Mouse (Mus musculus) hindbrain, embryonic 10.5 days (tissue): ENCODE results near the gene Mlkl. TPM values are rescaled to one million over a fixed set of nuclear protein-coding genes. Genes with fewer than 3 reads are reported as not detected.
"Not testable (repeated sequence)": the region's sequence is repeated elsewhere in the genome, so short reads cannot be mapped to it uniquely, and the experiment has no call there.

Source experiments
- DNase-seq: peaks from one replicate; pipeline ENCODE4 v3.0.0-alpha.2; 2017; ENCODE audit warnings: low spot score
- H3K27ac ChIP-seq: fragments of 300-500 bp; sonication (generic); 2 replicates; pipeline ENCODE4 v1.5.1; 2016; ENCODE audit warnings: mild to moderate bottlenecking, moderate library complexity
- H3K27me3 ChIP-seq: fragments of 300-500 bp; sonication (generic); 2 replicates; pipeline ENCODE4 v1.6.1; 2016; ENCODE audit warnings: mild to moderate bottlenecking; ENCODE audit not compliant: poor library complexity, insufficient read depth, severe bottlenecking
- H3K36me3 ChIP-seq: fragments of 300-500 bp; sonication (generic); 2 replicates; pipeline ENCODE4 v1.6.1; 2016; ENCODE audit warnings: mild to moderate bottlenecking, moderate library complexity
- H3K4me1 ChIP-seq: fragments of 300-500 bp; sonication (generic); replicated peaks from 2 replicates; pipeline ENCODE4 v1.6.1; 2016; ENCODE audit warnings: mild to moderate bottlenecking
- H3K4me3 ChIP-seq: fragments of 300-500 bp; sonication (generic); 2 replicates; pipeline ENCODE4 v1.5.1; 2016; ENCODE audit warnings: mild to moderate bottlenecking, moderate library complexity
- H3K9me3 ChIP-seq: fragments of 300-500 bp; sonication (generic); 2 replicates; pipeline ENCODE4 v1.6.1; 2016; ENCODE audit warnings: mild to moderate bottlenecking, moderate library complexity
- WGBS: fragments of 180-500 bp; shearing (Covaris S2); methylation state at CpG from one replicate; pipeline ENCODE4 v1.1.7; 2016; 5-methylcytosine and 5-hydroxymethylcytosine counted together
- polyA plus RNA-seq: library from polyadenylated mRNA; unstranded; fragments of >200 nt; fragmentation: Nextera tagmentation; extraction: Ambion mirVana; gene quantifications from 2 replicates; pipeline ENCODE4 v1.2.1, GENCODE M21; 2016

Mlkl gene
- polyA plus RNA-seq, 1 experiment from 2014 or later: 0.63 TPM

GRCm38 (mm10) chr8:111352289-111352688 lies 14.3 kb upstream of the Mlkl start:
- Histone ChIP-seq H3K9me3 (no peaks in the 10 kb centered on the region), H3K4me1 (no peaks in the 10 kb centered on the region), H3K4me3 (no peak overlapping the region), H3K27me3 (no peaks in the 10 kb centered on the region), H3K36me3 (no peaks in the 10 kb centered on the region), H3K27ac (no peak overlapping the region)
- WGBS: 89% methylated on average over 5 of the region's 5 CpGs
- no peak for DNase-seq

DNA sequence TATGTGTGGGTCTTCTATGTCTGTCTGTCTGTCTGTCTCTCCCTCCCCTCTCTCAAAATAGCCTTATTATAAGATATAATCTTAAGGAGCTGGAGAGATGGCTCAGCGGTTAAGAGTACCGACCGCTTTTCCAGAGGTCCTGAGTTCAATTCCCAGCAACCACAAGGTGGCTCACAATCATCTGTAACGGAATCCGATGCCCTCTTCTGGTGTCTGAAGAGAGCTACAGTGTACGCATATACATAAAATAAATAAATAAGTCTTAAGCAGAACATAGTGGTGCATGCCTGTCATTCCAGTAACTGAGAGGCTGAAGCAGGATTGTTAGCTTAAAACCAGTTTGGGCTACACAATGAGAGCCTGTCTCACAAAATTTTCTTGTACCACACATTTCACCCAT lies 12.6 kb upstream of the Mlkl start:
- Histone ChIP-seq H3K27me3 (no peaks in the 10 kb centered on the region), H3K36me3 (no peaks in the 10 kb centered on the region), H3K4me1 (no peaks in the 10 kb centered on the region), H3K27ac (no peak overlapping the region), H3K9me3 (no peaks in the 10 kb centered on the region), H3K4me3 (no peak overlapping the region)
- DNase-seq: no peak
- WGBS: 88% methylated on average over 6 of the region's 6 CpGs

DNA sequence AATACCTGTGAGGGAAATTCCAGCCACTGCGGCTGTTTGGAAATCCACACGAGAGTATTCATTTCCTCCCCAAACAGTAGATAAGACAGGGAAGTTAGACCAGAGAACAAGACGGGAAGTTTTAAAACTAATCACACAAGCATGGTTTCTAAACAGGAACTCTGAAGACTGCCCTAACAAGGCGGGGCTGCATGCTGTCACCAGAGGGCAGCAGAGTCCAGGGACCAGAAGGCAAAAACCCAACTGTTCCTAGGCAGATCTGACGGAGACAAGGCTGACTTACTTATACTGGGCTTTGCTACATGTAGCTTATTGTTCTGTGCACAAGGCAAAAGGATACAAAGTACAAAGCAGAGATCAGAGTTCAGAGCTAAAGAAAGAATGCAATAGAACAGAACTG lies 5.2 kb upstream of the Mlkl start:
- Histone ChIP-seq H3K27ac (no peak overlapping the region), H3K27me3 (peaks cover 23% of the 10 kb centered on the region), H3K36me3 (no peaks in the 10 kb centered on the region), H3K4me1 (no peaks in the 10 kb centered on the region), H3K4me3 (no peak overlapping the region), H3K9me3 (no peaks in the 10 kb centered on the region)
- DNase-seq: peak; percentile 75
- 17% methylated on average over 5 of the region's 5 CpGs for WGBS

- WGBS: 81% methylated on average over 3 of the region's 3 CpGs
- H3K27me3 ChIP-seq: peaks cover 45% of the 10 kb centered on the region
- DNase-seq: no peak
Observed at GRCm38 (mm10) chr8:111340186-111340585, 2.2 kb upstream of the Mlkl start.

DNA sequence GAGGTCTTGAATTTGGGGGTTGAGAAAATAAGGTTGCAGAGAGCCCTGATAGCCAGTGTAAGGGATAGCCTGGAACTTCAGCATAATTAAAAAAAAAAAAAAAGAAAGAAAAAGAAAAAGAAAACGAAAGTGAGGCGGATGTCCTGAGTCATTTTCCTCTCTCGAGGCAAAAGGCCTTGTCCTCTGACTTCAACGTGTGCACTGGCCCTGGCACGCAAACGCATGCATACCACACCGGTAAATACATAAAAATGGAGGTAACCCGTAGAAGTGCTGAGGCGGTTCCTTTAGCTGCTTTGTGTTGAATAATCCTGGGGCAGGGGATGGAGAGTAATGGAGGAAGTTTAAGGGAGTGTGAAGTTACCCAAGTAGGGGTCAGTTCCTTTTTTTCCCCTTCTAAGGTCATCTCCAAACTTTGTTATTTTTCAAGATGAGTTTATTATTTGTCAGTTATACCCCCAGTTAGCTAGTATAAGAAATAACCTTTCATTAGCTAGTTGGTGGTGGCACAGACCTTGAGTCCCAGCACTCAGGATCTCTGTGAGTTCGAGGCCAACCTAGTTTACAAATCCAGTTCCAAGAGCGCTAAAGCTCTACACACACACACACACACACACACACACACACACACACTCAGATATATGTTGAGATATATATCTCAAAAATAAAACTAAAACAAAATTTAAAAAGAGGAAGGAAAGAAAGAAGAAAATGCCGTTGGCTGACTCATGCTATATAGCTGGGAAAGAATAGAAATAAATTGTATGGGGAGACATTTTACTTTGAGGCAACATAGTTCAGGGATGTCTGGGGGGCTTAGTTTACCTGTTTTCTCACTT lies 612 bp upstream of the Mlkl start:
- Histone ChIP-seq H3K27ac (no peak overlapping the region), H3K36me3 (no peaks in the 10 kb centered on the region), H3K4me3 (peak overlapping the region; percentile 56), H3K4me1 (peaks cover 15% of the 10 kb centered on the region), H3K9me3 (no peaks in the 10 kb centered on the region), H3K27me3 (peaks cover 45% of the 10 kb centered on the region)
- no peak for DNase-seq
- WGBS: 48% methylated on average over 12 of the region's 12 CpGs

More at GRCm38 (mm10) chr8:111340186-111340585, 2.2 kb upstream of the Mlkl start:
- Histone ChIP-seq H3K27ac (no peak overlapping the region), H3K36me3 (no peaks in the 10 kb centered on the region), H3K4me1 (peaks cover 15% of the 10 kb centered on the region), H3K4me3 (no peak overlapping the region), H3K9me3 (no peaks in the 10 kb centered on the region)

DNA sequence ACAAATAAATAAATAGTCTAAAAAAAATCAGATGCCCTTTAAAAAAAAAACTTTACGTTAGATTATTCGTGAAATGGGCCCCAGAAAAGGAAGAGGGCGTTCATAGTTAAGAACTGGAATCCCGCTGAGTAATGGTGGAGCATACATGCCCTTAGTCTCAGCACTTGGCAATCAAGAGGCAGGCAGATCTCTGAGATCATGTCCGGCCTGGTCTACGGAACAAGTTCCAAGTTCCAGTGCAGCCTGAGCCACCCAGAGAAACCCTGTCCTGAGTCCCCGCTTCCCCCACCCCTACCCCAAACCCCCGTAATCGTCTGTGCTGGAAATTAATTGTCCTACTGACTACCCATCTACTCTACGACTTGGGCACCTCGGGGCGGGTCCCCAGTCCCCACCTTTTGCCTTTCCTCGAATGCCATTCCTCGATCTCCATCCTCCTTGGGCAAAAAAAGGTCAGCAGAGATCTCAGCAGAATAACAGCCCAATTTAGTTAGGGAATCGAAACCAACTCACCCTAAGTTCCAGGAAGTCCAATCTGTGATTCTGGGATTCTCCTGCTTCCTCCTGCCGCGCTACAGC lies 577 bp downstream of the Mlkl start:
- Histone ChIP-seq H3K9me3 (no peaks in the 10 kb centered on the region), H3K4me1 (peaks cover 15% of the 10 kb centered on the region), H3K36me3 (no peaks in the 10 kb centered on the region), H3K4me3 (peak overlapping the region; percentile 56), H3K27me3 (peaks cover 45% of the 10 kb centered on the region), H3K27ac (peak overlapping the region; percentile 25; the same call in 1 of the 2 replicates)
- peak; percentile 6 for DNase-seq
- 30% methylated on average over 17 of the region's 17 CpGs for WGBS

GRCm38 (mm10) chr8:111336692-111337091 lies 1.3 kb downstream of the Mlkl start:
- DNase-seq: no peak
- no peaks in the 10 kb centered on the region for H3K9me3 ChIP-seq
- no peaks in the 10 kb centered on the region for H3K36me3 ChIP-seq
- H3K27ac ChIP-seq: no peak overlapping the region
- peaks cover 15% of the 10 kb centered on the region for H3K4me1 ChIP-seq
- peaks cover 45% of the 10 kb centered on the region for H3K27me3 ChIP-seq
- H3K4me3 ChIP-seq: no peak overlapping the region
- 84% methylated on average over 4 of the region's 4 CpGs for WGBS

DNA sequence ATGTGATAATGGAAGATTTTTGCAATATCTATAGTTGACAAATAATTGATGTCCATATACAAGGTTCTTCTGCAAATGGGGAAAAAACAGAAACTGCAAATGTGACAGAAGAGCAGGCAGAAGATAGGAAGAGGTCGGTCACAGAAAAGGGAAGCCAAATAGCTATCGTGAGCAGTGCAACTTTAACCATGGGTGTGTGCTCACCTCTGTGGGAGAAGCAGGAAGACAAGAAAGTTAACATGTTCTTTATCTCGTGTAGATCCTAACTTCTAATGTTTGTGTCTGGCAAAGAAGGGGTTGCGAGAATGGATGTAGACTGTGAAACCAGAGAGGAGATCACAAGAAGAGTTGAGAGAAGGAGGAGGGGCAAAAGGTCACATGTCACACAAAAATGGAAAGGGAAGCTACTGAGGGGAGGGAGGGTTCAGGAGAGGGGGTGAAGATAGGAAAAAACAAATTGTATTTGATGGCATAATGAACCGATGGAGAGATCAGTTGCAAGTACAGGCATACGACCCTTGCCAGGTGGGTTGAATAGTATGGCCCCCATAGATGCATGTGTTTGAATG lies 12.7 kb downstream of the Mlkl start:
- Histone ChIP-seq H3K9me3 (no peaks in the 10 kb centered on the region), H3K36me3 (no peaks in the 10 kb centered on the region), H3K4me3 (no peak overlapping the region), H3K4me1 (no peaks in the 10 kb centered on the region), H3K27me3 (no peaks in the 10 kb centered on the region), H3K27ac (no peak overlapping the region)
- no peak for DNase-seq
- WGBS: 87% methylated on average over 6 of the region's 6 CpGs

DNA sequence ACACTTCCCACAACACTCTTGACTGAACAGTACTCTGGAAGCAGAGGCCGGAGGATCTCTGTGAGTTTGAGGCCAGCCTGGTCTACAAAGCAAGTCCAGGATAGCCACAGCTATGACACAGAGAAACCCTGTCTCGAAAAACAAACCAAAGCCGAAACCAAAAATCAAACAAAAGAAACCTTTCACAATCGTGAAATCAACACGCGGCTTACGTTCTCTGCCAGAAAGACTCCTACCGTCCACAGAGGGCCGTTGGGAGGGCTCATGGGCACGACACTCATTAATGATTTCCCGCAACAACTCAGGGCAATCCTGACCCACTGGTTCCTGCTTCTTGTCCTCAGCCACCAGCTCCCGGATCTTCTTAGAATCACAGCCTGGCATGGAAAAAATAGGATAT lies 23.2 kb downstream of the Mlkl start:
- WGBS: 86% methylated on average over 12 of the region's 12 CpGs
- Histone ChIP-seq H3K27me3 (no peaks in the 10 kb centered on the region), H3K9me3 (no peaks in the 10 kb centered on the region), H3K36me3 (no peaks in the 10 kb centered on the region), H3K4me1 (no peaks in the 10 kb centered on the region), H3K27ac (no peak overlapping the region), H3K4me3 (no peak overlapping the region)
- DNase-seq: no peak

- 92% methylated on average over 6 of the region's 6 CpGs for WGBS
- not testable (repeated sequence) for DNase-seq
Observed at GRCm38 (mm10) chr8:111313961-111314360, 24.0 kb downstream of the Mlkl start.

GRCm38 (mm10) chr8:111312758-111313162 lies 25.2 kb downstream of the Mlkl start:
- Histone ChIP-seq H3K27me3 (no peaks in the 10 kb centered on the region), H3K4me3 (no peak overlapping the region), H3K36me3 (no peaks in the 10 kb centered on the region), H3K27ac (no peak overlapping the region), H3K4me1 (no peaks in the 10 kb centered on the region), H3K9me3 (no peaks in the 10 kb centered on the region)
- no peak for DNase-seq
- WGBS: 77% methylated on average over 3 of the region's 3 CpGs

More at GRCm38 (mm10) chr8:111313961-111314360, 24.0 kb downstream of the Mlkl start:
- not testable (repeated sequence) for H3K9me3 ChIP-seq, H3K27ac ChIP-seq, H3K4me3 ChIP-seq, H3K36me3 ChIP-seq, H3K27me3 ChIP-seq, H3K4me1 ChIP-seq

DNA sequence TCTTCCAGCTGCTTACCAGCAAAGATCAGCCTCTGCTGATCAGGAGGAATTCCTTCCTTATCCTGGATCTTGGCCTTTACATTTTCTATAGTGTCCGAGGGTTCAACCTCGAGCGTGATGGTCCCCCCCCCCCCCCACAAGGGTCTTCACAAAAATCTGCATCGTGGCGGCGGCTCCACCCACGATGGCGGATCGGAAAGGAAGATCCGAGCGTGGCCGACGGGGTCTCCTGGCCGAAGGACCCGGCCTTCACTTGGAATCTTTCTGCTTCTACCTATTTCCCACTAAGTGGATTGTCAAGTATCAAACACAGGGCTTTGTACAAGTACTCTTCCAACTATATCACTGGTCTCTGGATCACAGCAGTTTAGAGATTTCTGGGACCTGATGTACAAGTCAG lies 28.0 kb downstream of the Mlkl start:
- not testable (repeated sequence) for H3K4me1 ChIP-seq, H3K27ac ChIP-seq, H3K36me3 ChIP-seq, H3K9me3 ChIP-seq, DNase-seq, H3K27me3 ChIP-seq, H3K4me3 ChIP-seq
- WGBS: 86% methylated on average over 15 of the region's 15 CpGs

GRCm38 (mm10) chr8:111305031-111305730 lies 32.8 kb downstream of the Mlkl start:
- WGBS: 29% methylated on average over 5 of the region's 5 CpGs

More at GRCm38 (mm10) chr8:111305031-111305730, 32.8 kb downstream of the Mlkl start:
- DNase-seq: no peak
- no peaks in the 10 kb centered on the region for H3K27me3 ChIP-seq
- H3K9me3 ChIP-seq: no peaks in the 10 kb centered on the region
- H3K4me1 ChIP-seq: no peaks in the 10 kb centered on the region
- no peak overlapping the region for H3K4me3 ChIP-seq
- H3K36me3 ChIP-seq: no peaks in the 10 kb centered on the region
- H3K27ac ChIP-seq: no peak overlapping the region
